Mouse (Mus musculus) forebrain, embryonic 10.5 days (tissue): ENCODE measurements at regions not wholly inside any gene's neighbourhood (a gene's known extent, or its start where the extent isn't known, plus 50 kb on each side); places are given as distances from the start of the nearest gene placed in this dataset.

ENCODE experiments used
- DNase-seq: peaks from one replicate; pipeline ENCODE4 v3.0.0-alpha.2; 2017; ENCODE audit warnings: low spot score; ENCODE audit errors: extremely low spot score
- H3K27ac ChIP-seq: fragments of 300-500 bp; sonication (generic); 2 replicates; pipeline ENCODE4 v1.5.1; 2016; ENCODE audit warnings: mild to moderate bottlenecking
- H3K27me3 ChIP-seq: fragments of 300-500 bp; sonication (generic); 2 replicates; pipeline ENCODE4 v1.6.1; 2016; ENCODE audit warnings: mild to moderate bottlenecking; ENCODE audit not compliant: poor library complexity, severe bottlenecking
- H3K36me3 ChIP-seq: fragments of 300-500 bp; sonication (generic); replicated peaks from 2 replicates; pipeline ENCODE4 v1.6.1; 2016; ENCODE audit warnings: mild to moderate bottlenecking, moderate library complexity
- H3K4me1 ChIP-seq: fragments of 300-500 bp; sonication (generic); 2 replicates; pipeline ENCODE4 v1.6.1; 2016
- H3K4me3 ChIP-seq: fragments of 300-500 bp; sonication (generic); 2 replicates; pipeline ENCODE4 v1.5.1; 2016; ENCODE audit warnings: mild to moderate bottlenecking, moderate library complexity
- H3K9me3 ChIP-seq: fragments of 300-500 bp; sonication (generic); 2 replicates; pipeline ENCODE4 v1.6.1; 2016; ENCODE audit warnings: mild to moderate bottlenecking, moderate library complexity
- WGBS: fragments of 180-500 bp; shearing (Covaris S2); methylation state at CpG from one replicate; pipeline ENCODE4 v1.1.7; 2016; 5-methylcytosine and 5-hydroxymethylcytosine counted together

- H3K4me1 ChIP-seq = peaks cover 3% of the 10 kb centered on the region; the same call in 1 of the 2 replicates
- no peak overlapping the region for H3K27ac ChIP-seq
- H3K9me3 ChIP-seq = no peaks in the 10 kb centered on the region
- no peaks in the 10 kb centered on the region for H3K36me3 ChIP-seq
- H3K27me3 ChIP-seq = no peaks in the 10 kb centered on the region
- 89% methylated on average over 7 of the region's 7 CpGs for WGBS
- H3K4me3 ChIP-seq = no peak overlapping the region
- no peak for DNase-seq
These were observed 267.3 kb downstream of the Igsf11 start for GRCm38 (mm10) chr16:39159725-39160124.

GRCm38 (mm10) chr16:39162684-39163083 lies 270.2 kb downstream of the Igsf11 start:
- DNase-seq = no peak
- Histone ChIP-seq H3K27me3 (no peaks in the 10 kb centered on the region), H3K9me3 (no peaks in the 10 kb centered on the region), H3K27ac (no peak overlapping the region), H3K4me1 (peaks cover 3% of the 10 kb centered on the region; the same call in 1 of the 2 replicates), H3K4me3 (no peak overlapping the region), H3K36me3 (no peaks in the 10 kb centered on the region)
- 37% methylated on average over 1 of the region's 1 CpGs for WGBS

GRCm38 (mm10) chr16:39191861-39192260 lies 299.4 kb downstream of the Igsf11 start:
- Histone ChIP-seq H3K36me3 (no peaks in the 10 kb centered on the region), H3K27ac (no peak overlapping the region), H3K4me3 (no peak overlapping the region), H3K4me1 (no peaks in the 10 kb centered on the region), H3K27me3 (no peaks in the 10 kb centered on the region), H3K9me3 (no peaks in the 10 kb centered on the region)
- WGBS = 88% methylated on average over 4 of the region's 4 CpGs
- no peak for DNase-seq

GRCm38 (mm10) chr16:39195431-39195830 lies 303.0 kb downstream of the Igsf11 start:
- Histone ChIP-seq H3K9me3 (no peaks in the 10 kb centered on the region), H3K4me3 (no peak overlapping the region), H3K36me3 (no peaks in the 10 kb centered on the region), H3K27ac (no peak overlapping the region), H3K4me1 (no peaks in the 10 kb centered on the region), H3K27me3 (no peaks in the 10 kb centered on the region)
- DNase-seq = no peak
- WGBS = 84% methylated on average over 1 of the region's 1 CpGs

GRCm38 (mm10) chr16:39196896-39197295 lies 304.4 kb downstream of the Igsf11 start:
- WGBS = 78% methylated on average over 2 of the region's 2 CpGs
- no peaks in the 10 kb centered on the region for H3K36me3 ChIP-seq
- no peak overlapping the region for H3K4me3 ChIP-seq
- H3K9me3 ChIP-seq = no peaks in the 10 kb centered on the region
- H3K27me3 ChIP-seq = no peaks in the 10 kb centered on the region
- H3K27ac ChIP-seq = no peak overlapping the region
- H3K4me1 ChIP-seq = no peaks in the 10 kb centered on the region
- DNase-seq = no peak

GRCm38 (mm10) chr16:39223551-39223950 lies 331.1 kb downstream of the Igsf11 start:
- Histone ChIP-seq H3K9me3 (no peaks in the 10 kb centered on the region), H3K4me1 (no peaks in the 10 kb centered on the region), H3K27ac (no peak overlapping the region), H3K36me3 (no peaks in the 10 kb centered on the region), H3K27me3 (no peaks in the 10 kb centered on the region), H3K4me3 (no peak overlapping the region)
- no peak for DNase-seq
- 91% methylated on average over 8 of the region's 8 CpGs for WGBS

GRCm38 (mm10) chr16:39229501-39229900 lies 337.0 kb downstream of the Igsf11 start:
- WGBS = 85% methylated on average over 7 of the region's 7 CpGs
- DNase-seq = no peak
- no peak overlapping the region for H3K27ac ChIP-seq
- no peaks in the 10 kb centered on the region for H3K36me3 ChIP-seq
- H3K9me3 ChIP-seq = no peaks in the 10 kb centered on the region
- no peaks in the 10 kb centered on the region for H3K27me3 ChIP-seq
- H3K4me3 ChIP-seq = no peak overlapping the region
- peaks cover 6% of the 10 kb centered on the region for H3K4me1 ChIP-seq

- no peaks in the 10 kb centered on the region for H3K27me3 ChIP-seq
- H3K36me3 ChIP-seq = no peaks in the 10 kb centered on the region
- WGBS = 15% methylated on average over 3 of the region's 3 CpGs
- peaks cover 6% of the 10 kb centered on the region for H3K4me1 ChIP-seq
- no peak overlapping the region for H3K27ac ChIP-seq
- DNase-seq = no peak
- H3K4me3 ChIP-seq = no peak overlapping the region
- H3K9me3 ChIP-seq = no peaks in the 10 kb centered on the region
These were observed 338.0 kb downstream of the Igsf11 start for GRCm38 (mm10) chr16:39230439-39230838.

GRCm38 (mm10) chr16:39234290-39234689 lies 341.8 kb downstream of the Igsf11 start:
- no peaks in the 10 kb centered on the region for H3K27me3 ChIP-seq
- H3K36me3 ChIP-seq = no peaks in the 10 kb centered on the region
- WGBS = 97% methylated on average over 2 of the region's 2 CpGs
- H3K4me1 ChIP-seq = peaks cover 6% of the 10 kb centered on the region
- H3K27ac ChIP-seq = no peak overlapping the region
- no peak for DNase-seq
- H3K4me3 ChIP-seq = no peak overlapping the region
- H3K9me3 ChIP-seq = no peaks in the 10 kb centered on the region

- WGBS = 86% methylated on average over 2 of the region's 2 CpGs
- H3K36me3 ChIP-seq = no peaks in the 10 kb centered on the region
- no peaks in the 10 kb centered on the region for H3K4me1 ChIP-seq
These were observed 381.0 kb downstream of the Igsf11 start for GRCm38 (mm10) chr16:39273490-39273889.

GRCm38 (mm10) chr16:39284484-39284883 lies 392.0 kb downstream of the Igsf11 start:
- Histone ChIP-seq H3K4me3 (no peak overlapping the region), H3K27ac (no peak overlapping the region), H3K27me3 (no peaks in the 10 kb centered on the region), H3K9me3 (no peaks in the 10 kb centered on the region), H3K36me3 (no peaks in the 10 kb centered on the region), H3K4me1 (peaks cover 13% of the 10 kb centered on the region)
- 35% methylated on average over 2 of the region's 2 CpGs for WGBS
- no peak for DNase-seq

More at GRCm38 (mm10) chr16:39273490-39273889, 381.0 kb downstream of the Igsf11 start:
- Histone ChIP-seq H3K9me3 (no peaks in the 10 kb centered on the region), H3K4me3 (no peak overlapping the region), H3K27me3 (no peaks in the 10 kb centered on the region), H3K27ac (no peak overlapping the region)
- DNase-seq = no peak

- no peak overlapping the region for H3K4me3 ChIP-seq
- WGBS = 86% methylated on average over 3 of the region's 3 CpGs
- H3K9me3 ChIP-seq = no peaks in the 10 kb centered on the region
- H3K36me3 ChIP-seq = no peaks in the 10 kb centered on the region
- DNase-seq = no peak
- no peaks in the 10 kb centered on the region for H3K27me3 ChIP-seq
- H3K4me1 ChIP-seq = peaks cover 13% of the 10 kb centered on the region
- H3K27ac ChIP-seq = no peak overlapping the region
These were observed 392.7 kb downstream of the Igsf11 start for GRCm38 (mm10) chr16:39285028-39285744.

- WGBS = 59% methylated on average over 8 of the region's 8 CpGs
- Histone ChIP-seq H3K27ac (no peak overlapping the region), H3K27me3 (no peaks in the 10 kb centered on the region), H3K9me3 (no peaks in the 10 kb centered on the region), H3K4me1 (peaks cover 13% of the 10 kb centered on the region), H3K36me3 (no peaks in the 10 kb centered on the region), H3K4me3 (no peak overlapping the region)
- no peak for DNase-seq
These were observed 394.5 kb downstream of the Igsf11 start for GRCm38 (mm10) chr16:39286797-39287565.
